Mouse (Mus musculus) adrenal gland, adult 2 months (tissue): ENCODE results near the gene Fibin. TPM values are rescaled to one million over a fixed set of nuclear protein-coding genes. Genes with fewer than 3 reads are reported as not detected.

ENCODE experiments used
- DNase-seq: peaks from one replicate; pipeline ENCODE4 v3.0.0; 2021
- long read RNA-seq: library from polyadenylated mRNA; stranded (forward); transcript quantifications from one replicate; pipeline ENCODE4 v2.0.0, GENCODE M21; 2021
- polyA plus RNA-seq: library from polyadenylated mRNA; depleted of rRNA; stranded (reverse); fragments of >200 nt; gene quantifications from 2 replicates; pipeline ENCODE4 v1.2.3, GENCODE M21; 2012; rRNA removed
- total RNA-seq, 2 experiments: library from RNA; stranded (reverse); gene quantifications; 2 replicates each; pipeline ENCODE4 v1.2.3; 2021

Fibin gene
- total RNA-seq (1 to 10 TPM; 6.0 to 8.3 TPM), polyA plus RNA-seq (0.77 and 1.4 TPM in 2 replicates)
- long read RNA-seq, transcript Fibin-201 (1 exons, 2,267 nt), result major isoform, 12 of 12 reads
- long read RNA-seq, partial matches to known transcripts, result 0 of 12 reads
- long read RNA-seq, other reads (novel, unspliced or antisense), result 0 of 12 reads

GRCm38 (mm10) chr2:110362432-110363283, at the start of gene Fibin:
Gene Fibin, minus strand, starts transcription at chr2:110363183.
- peak; percentile 50 for DNase-seq

- DNase-seq, result no peak
These were observed 48.4 kb upstream of the Fibin start for GRCm38 (mm10) chr2:110411428-110411827.

- no peak for DNase-seq
These were observed 45.8 kb upstream of the Fibin start for GRCm38 (mm10) chr2:110408757-110409156.

GRCm38 (mm10) chr2:110392714-110393336, 29.8 kb upstream of the Fibin start:
- DNase-seq, result no peak

- DNase-seq, result no peak
These were observed 27.9 kb upstream of the Fibin start for GRCm38 (mm10) chr2:110390736-110391409.

- DNase-seq, result no peak
These were observed 16.8 kb upstream of the Fibin start for GRCm38 (mm10) chr2:110379811-110380210.

GRCm38 (mm10) chr2:110376660-110377059, 13.7 kb upstream of the Fibin start:
- no peak for DNase-seq

- no peak for DNase-seq
These were observed 12.5 kb upstream of the Fibin start for GRCm38 (mm10) chr2:110375475-110375874.

- DNase-seq, result no peak
These were observed 10.2 kb upstream of the Fibin start for GRCm38 (mm10) chr2:110373186-110373585.

- DNase-seq, result no peak
These were observed 4.5 kb upstream of the Fibin start for GRCm38 (mm10) chr2:110367382-110367887.

- DNase-seq, result no peak
These were observed 2.4 kb upstream of the Fibin start for GRCm38 (mm10) chr2:110365401-110365800.

GRCm38 (mm10) chr2:110363855-110364254, 872 bp upstream of the Fibin start:
- DNase-seq, result no peak

- DNase-seq, result no peak
These were observed 9.5 kb downstream of the Fibin start for GRCm38 (mm10) chr2:110353302-110353970.

- no peak for DNase-seq
These were observed 11.1 kb downstream of the Fibin start for GRCm38 (mm10) chr2:110351843-110352251.

GRCm38 (mm10) chr2:110351406-110351805, 11.6 kb downstream of the Fibin start:
- DNase-seq, result no peak

GRCm38 (mm10) chr2:110328953-110329352, 34.0 kb downstream of the Fibin start:
- DNase-seq, result no peak

GRCm38 (mm10) chr2:110319949-110320348, 43.0 kb downstream of the Fibin start:
- DNase-seq, result no peak

- DNase-seq, result no peak
These were observed 43.7 kb downstream of the Fibin start for GRCm38 (mm10) chr2:110319266-110319665.

GRCm38 (mm10) chr2:110318719-110319118, 44.3 kb downstream of the Fibin start:
- DNase-seq, result no peak

GRCm38 (mm10) chr2:110316116-110316883, 46.7 kb downstream of the Fibin start:
- DNase-seq, result no peak
